Mouse (Mus musculus): ENCODE data around the gene Igf2r.

DNA sequence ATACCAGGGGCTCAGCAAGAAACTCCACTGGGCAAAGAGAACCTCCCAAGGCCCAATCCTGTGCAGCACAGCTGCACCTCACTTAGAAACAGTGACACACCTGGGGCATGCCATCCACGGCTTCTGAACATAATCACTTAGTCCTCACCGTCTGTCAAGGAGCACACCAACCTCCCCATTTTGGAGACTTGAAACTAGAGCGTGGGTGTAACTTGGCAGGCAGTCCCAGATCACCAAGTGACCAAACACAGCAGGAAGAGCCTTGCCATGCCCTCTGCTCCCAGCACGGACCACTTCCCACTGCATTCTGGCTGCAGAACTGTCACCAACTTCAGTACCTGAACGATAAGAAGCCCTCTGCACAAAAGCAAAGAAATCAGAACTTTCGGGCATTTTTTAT, 12.3 kb downstream of the Igf2r start:
- TF ChIP-seq CTCF (IDR thresholded peaks at IDR 0.05; ENCODE audit: low read depth), result no peak
- no peak for TF ChIP-seq EP300 (IDR thresholded peaks at IDR 0.05; ENCODE audit: low read depth)
